Mouse (Mus musculus): ENCODE measurements around the gene Rab12. TPM values are rescaled to one million over a fixed set of nuclear protein-coding genes. Genes with fewer than 3 reads are reported as not detected.

Gene Rab12
- polyA plus RNA-seq, 1 experiment from 2014 or later = 49.6 TPM

DNA sequence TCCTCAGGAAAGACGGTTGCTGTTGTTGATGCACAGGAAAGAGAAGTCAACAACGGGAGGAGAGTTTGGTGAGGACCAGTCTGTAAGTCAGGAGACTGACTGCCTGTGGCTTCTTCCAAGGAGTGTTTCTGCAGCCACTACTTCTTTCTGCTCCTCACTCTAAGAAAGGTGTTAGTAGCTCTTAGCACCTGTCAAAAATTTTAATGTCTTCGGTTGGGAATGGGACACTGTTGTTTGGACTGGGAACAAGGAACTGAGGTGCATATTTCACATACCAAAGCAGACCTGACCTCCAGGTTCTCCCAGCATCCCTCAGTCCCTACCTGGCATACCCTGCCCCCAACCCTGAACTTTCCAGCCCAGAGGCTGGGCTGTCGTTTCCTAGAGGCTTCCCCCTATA lies 48.3 kb downstream of the Rab12 start:
- ATAC-seq (ENCODE audit: low FRiP score, low read depth) = no peak
- Histone ChIP-seq H3K27ac (no peak overlapping the region), H3K9ac (no peak overlapping the region), H3K4me2 (replicated peaks) (no peak overlapping the region), H3K27me3 (no peaks in the 10 kb centered on the region), H3K9me3 (peaks cover 13% of the 10 kb centered on the region; the same call in 1 of the 2 replicates), H3K36me3 (no peaks in the 10 kb centered on the region), H3K4me1 (no peaks in the 10 kb centered on the region), H3K4me3 (no peak overlapping the region)
- WGBS = 77% methylated on average over 4 of the region's 4 CpGs

GRCm38 (mm10) chr17:66470020-66470419 lies 49.5 kb downstream of the Rab12 start:
- no peak overlapping the region for H3K9ac ChIP-seq
- peak; percentile 36; the same call in 1 of the 2 replicates for ATAC-seq (ENCODE audit: low FRiP score, low read depth)
- H3K4me2 ChIP-seq (replicated peaks) = no peak overlapping the region
- no peaks in the 10 kb centered on the region for H3K36me3 ChIP-seq
- H3K9me3 ChIP-seq = peaks cover 11% of the 10 kb centered on the region; the same call in 1 of the 2 replicates
- no peak overlapping the region for H3K4me3 ChIP-seq
- no peaks in the 10 kb centered on the region for H3K27me3 ChIP-seq
- WGBS = 33% methylated on average over 8 of the region's 8 CpGs
- H3K4me1 ChIP-seq = no peaks in the 10 kb centered on the region
- H3K27ac ChIP-seq = no peak overlapping the region

DNA sequence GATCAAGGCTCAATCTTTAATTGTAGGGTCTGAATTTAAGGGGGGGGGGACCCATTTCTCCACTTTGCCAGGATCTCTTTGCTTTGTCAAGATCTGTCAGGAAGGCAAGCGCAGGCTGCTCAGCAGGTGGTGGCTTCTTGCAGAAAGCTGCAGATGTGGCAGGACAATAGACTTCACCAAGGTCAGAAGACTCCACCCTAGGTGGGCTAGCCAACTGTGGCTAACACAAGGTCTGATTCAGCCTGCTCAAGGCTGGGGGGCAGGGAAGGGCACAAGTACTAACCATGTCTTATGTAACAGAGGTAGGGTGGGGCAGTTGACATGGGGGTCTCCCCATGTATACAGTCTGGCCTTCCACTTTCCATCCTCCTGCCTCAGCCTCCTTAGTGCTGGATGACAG lies 62.3 kb downstream of the Rab12 start:
- H3K9me3 ChIP-seq = no peaks in the 10 kb centered on the region
- H3K27ac ChIP-seq = no peak overlapping the region
- H3K4me1 ChIP-seq = no peaks in the 10 kb centered on the region
- H3K27me3 ChIP-seq = peaks cover 8% of the 10 kb centered on the region; the same call in 1 of the 2 replicates
- no peak for ATAC-seq (ENCODE audit: low FRiP score, low read depth)
- 50% methylated on average over 1 of the region's 1 CpGs for WGBS
- H3K4me3 ChIP-seq = no peak overlapping the region
- H3K4me2 ChIP-seq (replicated peaks) = no peak overlapping the region
- no peaks in the 10 kb centered on the region for H3K36me3 ChIP-seq
- no peak overlapping the region for H3K9ac ChIP-seq

DNA sequence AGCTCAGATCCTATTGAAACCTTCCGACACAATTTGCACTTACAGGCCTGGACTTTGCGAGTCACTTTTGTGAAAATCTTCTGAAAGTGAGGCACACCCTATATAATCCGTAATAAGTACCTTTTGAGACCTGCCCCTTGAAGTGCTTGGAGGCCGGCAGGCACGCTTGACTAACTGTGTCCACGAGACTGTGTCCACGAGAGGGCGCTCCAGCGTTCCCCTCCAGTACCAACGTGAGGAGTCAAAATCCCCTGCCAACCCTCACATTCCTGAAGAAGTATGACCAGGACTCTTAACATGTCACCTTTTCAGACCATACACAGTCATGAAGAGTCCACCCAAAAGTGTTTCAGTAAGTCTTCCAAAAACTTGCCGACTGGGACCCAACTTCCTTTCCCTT lies 68.4 kb downstream of the Rab12 start:
- Histone ChIP-seq H3K27ac (no peak overlapping the region), H3K9me3 (no peaks in the 10 kb centered on the region), H3K4me3 (no peak overlapping the region), H3K27me3 (peaks cover 44% of the 10 kb centered on the region), H3K4me2 (replicated peaks) (peak overlapping the region; percentile 93; the same call in 1 of the 2 replicates), H3K4me1 (peaks cover 34% of the 10 kb centered on the region), H3K36me3 (no peaks in the 10 kb centered on the region), H3K9ac (no peak overlapping the region)
- WGBS = 3% methylated on average over 11 of the region's 11 CpGs
- ATAC-seq (ENCODE audit: low FRiP score, low read depth) = no peak

DNA sequence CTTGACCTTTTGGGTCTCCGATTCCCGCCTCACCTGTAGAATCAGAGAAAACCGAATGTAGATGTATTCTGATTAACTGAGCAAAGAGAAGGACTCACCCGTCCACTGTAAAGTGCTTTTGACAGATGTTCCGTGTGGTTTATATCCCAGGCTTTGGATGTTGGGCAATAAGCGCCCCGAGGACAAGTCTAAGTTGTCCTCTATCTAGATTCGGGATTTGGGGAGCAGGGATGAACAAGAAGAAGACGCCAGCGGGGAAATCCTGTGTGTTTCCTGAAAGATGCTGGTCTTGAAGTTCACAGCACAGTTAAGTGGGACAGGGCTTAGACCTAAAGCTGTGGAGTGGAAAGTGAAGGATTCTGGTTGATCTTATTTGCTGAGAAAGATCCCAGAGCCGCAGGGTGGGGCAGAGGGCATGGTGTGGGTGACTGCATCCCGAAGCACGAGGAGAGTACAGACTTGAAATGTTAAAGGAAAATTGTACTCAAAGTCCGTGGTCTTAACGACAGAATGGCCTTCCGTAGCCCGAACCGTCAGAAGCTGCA lies 68.9 kb downstream of the Rab12 start:
- Histone ChIP-seq H3K9me3 (no peaks in the 10 kb centered on the region), H3K9ac (peak overlapping the region; percentile 84; the same call in 1 of the 2 replicates), H3K4me2 (replicated peaks) (peak overlapping the region; percentile 93), H3K27me3 (peaks cover 44% of the 10 kb centered on the region), H3K4me3 (peak overlapping the region; percentile 82), H3K27ac (no peak overlapping the region), H3K36me3 (no peaks in the 10 kb centered on the region), H3K4me1 (peaks cover 36% of the 10 kb centered on the region)
- ATAC-seq (ENCODE audit: low FRiP score, low read depth) = no peak
- WGBS = 3% methylated on average over 18 of the region's 18 CpGs

GRCm38 (mm10) chr17:66449460-66450341 lies 69.8 kb downstream of the Rab12 start, which contains the start of gene Mtcl1:
TSS of gene Mtcl1 (minus strand) at chr17:66449750.
- ATAC-seq (ENCODE audit: low FRiP score, low read depth) = peak; percentile 83
- peaks cover 36% of the 10 kb centered on the region for H3K4me1 ChIP-seq
- H3K27me3 ChIP-seq = peaks cover 44% of the 10 kb centered on the region
- H3K27ac ChIP-seq = peak within 1 kb of the TSS; percentile 33; the same call in 1 of the 2 replicates
- no peaks in the 10 kb centered on the region for H3K36me3 ChIP-seq
- under 1% methylated on average over 74 of the region's 76 CpGs for WGBS
- H3K4me3 ChIP-seq = peak within 1 kb of the TSS; percentile 82
- H3K4me2 ChIP-seq (replicated peaks) = peak within 1 kb of the TSS; percentile 93
- peak within 1 kb of the TSS; percentile 84 for H3K9ac ChIP-seq
- H3K9me3 ChIP-seq = no peaks in the 10 kb centered on the region

- WGBS = under 1% methylated on average over 115 of the region's 136 CpGs
- peaks cover 36% of the 10 kb centered on the region for H3K4me1 ChIP-seq
- peak overlapping the region; percentile 93 for H3K4me2 ChIP-seq (replicated peaks)
- H3K27ac ChIP-seq = 0 out of 2 replicates have a peak overlapping the region, but pooled peaks have one; percentile 33
- H3K27me3 ChIP-seq = peaks cover 44% of the 10 kb centered on the region
- no peaks in the 10 kb centered on the region for H3K36me3 ChIP-seq
- peak; percentile 17 for ATAC-seq (ENCODE audit: low FRiP score, low read depth)
- peak overlapping the region; percentile 84 for H3K9ac ChIP-seq
- H3K4me3 ChIP-seq = peak overlapping the region; percentile 82
- H3K9me3 ChIP-seq = no peaks in the 10 kb centered on the region
These were observed 70.8 kb downstream of the Rab12 start for GRCm38 (mm10) chr17:66448421-66449405.

GRCm38 (mm10) chr17:66447978-66448377 lies 71.6 kb downstream of the Rab12 start:
- H3K9me3 ChIP-seq = no peaks in the 10 kb centered on the region
- H3K4me1 ChIP-seq = peaks cover 36% of the 10 kb centered on the region
- no peak overlapping the region for H3K27ac ChIP-seq
- H3K27me3 ChIP-seq = peaks cover 43% of the 10 kb centered on the region
- peak overlapping the region; percentile 82 for H3K4me3 ChIP-seq
- 2% methylated on average over 13 of the region's 13 CpGs for WGBS
- H3K4me2 ChIP-seq (replicated peaks) = peak overlapping the region; percentile 93
- ATAC-seq (ENCODE audit: low FRiP score, low read depth) = no peak
- no peaks in the 10 kb centered on the region for H3K36me3 ChIP-seq
- peak overlapping the region; percentile 84 for H3K9ac ChIP-seq

GRCm38 (mm10) chr17:66447007-66447312 lies 72.6 kb downstream of the Rab12 start:
- Histone ChIP-seq H3K4me1 (peaks cover 36% of the 10 kb centered on the region), H3K9me3 (no peaks in the 10 kb centered on the region), H3K4me2 (replicated peaks) (peak overlapping the region; percentile 93), H3K36me3 (no peaks in the 10 kb centered on the region), H3K27me3 (peaks cover 35% of the 10 kb centered on the region), H3K9ac (no peak overlapping the region), H3K4me3 (peak overlapping the region; percentile 82), H3K27ac (no peak overlapping the region)
- ATAC-seq (ENCODE audit: low FRiP score, low read depth) = no peak
- WGBS = 45% methylated on average over 7 of the region's 7 CpGs

DNA sequence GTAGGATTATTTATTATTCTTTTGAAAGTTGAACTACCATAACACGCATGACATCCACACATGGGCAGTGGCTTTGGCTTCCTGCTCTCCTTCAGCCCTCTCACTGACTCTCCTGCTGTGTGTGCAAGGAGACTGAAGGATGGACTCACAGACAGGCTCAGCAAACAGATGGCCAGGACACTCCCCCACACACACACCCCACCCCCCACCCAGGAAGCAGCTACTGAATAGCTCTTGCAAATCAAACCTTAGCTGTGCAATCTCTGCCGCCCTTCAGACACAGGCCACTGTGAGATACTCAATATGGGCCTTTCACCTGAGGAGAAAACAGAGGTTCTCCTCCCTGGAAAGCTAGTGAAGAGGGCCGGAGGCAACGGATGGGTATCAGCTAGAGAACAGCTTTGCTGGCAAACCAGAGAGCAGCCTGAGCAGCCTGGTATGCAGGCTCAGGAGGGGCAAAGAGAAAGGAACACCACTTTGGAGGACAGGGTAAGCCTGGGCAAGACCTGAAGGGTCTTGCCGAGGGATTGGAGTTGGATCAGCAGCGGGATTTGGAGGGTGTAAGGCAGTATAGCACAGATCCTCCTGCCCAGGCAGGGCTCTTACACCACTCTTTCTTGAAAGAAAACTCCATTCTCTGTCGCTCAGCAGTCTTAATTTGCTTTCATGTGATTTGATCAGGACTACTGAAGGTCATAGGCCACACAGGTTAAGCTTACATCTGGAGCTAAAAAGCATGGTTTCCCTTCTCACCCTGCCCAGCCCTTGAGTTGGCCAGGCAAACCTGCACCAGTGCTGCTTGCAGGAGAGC lies 73.1 kb downstream of the Rab12 start:
- WGBS = 47% methylated on average over 7 of the region's 7 CpGs
- Histone ChIP-seq H3K9ac (no peak overlapping the region), H3K4me2 (replicated peaks) (peak overlapping the region; percentile 93)

More for the DNA sequence above, 73.1 kb downstream of the Rab12 start:
- no peak for ATAC-seq (ENCODE audit: low FRiP score, low read depth)
- H3K36me3 ChIP-seq = no peaks in the 10 kb centered on the region
- no peak overlapping the region for H3K27ac ChIP-seq
- H3K9me3 ChIP-seq = no peaks in the 10 kb centered on the region
- peaks cover 36% of the 10 kb centered on the region for H3K4me1 ChIP-seq
- H3K27me3 ChIP-seq = peaks cover 32% of the 10 kb centered on the region
- peak overlapping the region; percentile 82 for H3K4me3 ChIP-seq

Data from limb, embryonic 13.5 days (tissue).